Mouse (Mus musculus) embryonic fibroblast, embryonic 13.5 days (primary cell): ENCODE data around the gene Ythdf2.

ENCODE experiments used
- CTCF ChIP-seq: IDR thresholded peaks from 2 replicates; pipeline ENCODE4 v1.5.1; 2011; ENCODE audit warnings: mild to moderate bottlenecking, control low read depth, low read length, moderate library complexity, borderline replicate concordance; ENCODE audit not compliant: insufficient read depth
- POLR2A ChIP-seq: IDR thresholded peaks from 2 replicates; pipeline ENCODE4 v1.6.1; 2011; ENCODE audit warnings: low read depth, mild to moderate bottlenecking, control low read depth, low read length, moderate library complexity

DNA sequence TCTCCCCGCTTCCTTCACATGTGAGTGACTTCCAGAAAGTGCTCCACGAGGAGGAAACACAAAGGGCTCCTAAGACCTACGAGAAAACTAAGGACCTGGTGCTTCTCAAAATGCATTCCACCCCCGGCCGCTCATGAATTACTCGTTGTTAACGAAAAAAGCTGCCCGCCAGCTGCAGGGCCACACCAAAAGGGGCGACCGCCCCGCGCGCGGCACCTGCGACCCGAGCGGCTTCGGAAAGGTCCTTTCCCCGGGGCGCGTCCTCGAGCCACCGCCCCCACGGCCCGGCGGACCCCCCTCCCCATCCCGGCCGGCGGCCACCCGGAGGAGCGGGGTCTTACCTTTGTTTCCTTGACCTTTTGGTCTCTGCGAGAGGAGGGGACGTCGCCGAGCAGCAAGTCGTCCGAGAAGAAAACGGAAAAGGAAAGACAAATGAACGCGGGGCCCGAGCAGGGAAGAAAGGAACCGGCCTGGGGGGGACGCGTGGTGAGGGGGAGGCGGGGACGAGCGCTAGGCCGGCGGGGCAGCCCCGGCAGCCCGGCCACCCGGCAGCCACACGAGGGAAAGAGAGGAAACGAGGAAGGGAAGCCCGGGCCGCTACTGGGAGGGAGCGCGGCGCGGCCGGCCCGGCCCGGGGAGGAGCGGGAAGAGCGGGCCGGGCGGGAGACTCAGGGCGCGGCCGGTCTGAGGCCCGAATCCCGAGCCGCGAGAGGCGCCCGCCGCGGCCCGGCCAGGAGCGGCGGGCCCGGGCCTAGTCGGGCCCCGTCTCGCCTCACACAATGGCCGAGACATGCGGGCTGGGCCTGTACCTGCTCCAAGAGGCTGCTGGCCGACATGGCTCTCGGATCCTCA lies 786 bp downstream of the Ythdf2 start:
- TF ChIP-seq CTCF (no peak), POLR2A (no peak)
